Mouse (Mus musculus): ENCODE measurements around the gene Prdm2.

- TF ChIP-seq POLR2A (IDR thresholded peaks at IDR 0.05; ENCODE audit: insufficient read depth, low read length), result no peak
- TF ChIP-seq CTCF (IDR thresholded peaks at IDR 0.05; ENCODE audit: low read depth, low read length), result no peak
- no peak for TF ChIP-seq EP300 (IDR thresholded peaks at IDR 0.05; ENCODE audit: insufficient read depth, low read depth, low read length)
Measured at GRCm38 (mm10) chr4:143126476-143126875, 86.3 kb downstream of the Prdm2 start.

Measured in ES-Bruce4 (cell line).